Mouse (Mus musculus) liver, embryonic 15.5 days (tissue): ENCODE results near the gene Ifna13. TPM values are rescaled to one million over a fixed set of nuclear protein-coding genes. Genes with fewer than 3 reads are reported as not detected.

ENCODE experiments used
- ATAC-seq: fragments of 200-750 bp; cut with Nextera tagmentation; 2 replicates; pipeline ENCODE4 v1.8.0; 2017; ENCODE audit warnings: moderate number of reproducible peaks, mild to moderate bottlenecking, moderate library complexity; ENCODE audit not compliant: insufficient read depth
- H3K27ac ChIP-seq: fragments of 300-500 bp; sonication (generic); replicated peaks from 2 replicates; pipeline ENCODE4 v1.5.1; 2015; ENCODE audit warnings: mild to moderate bottlenecking, inconsistent platforms
- H3K27me3 ChIP-seq: fragments of 300-500 bp; sonication (generic); 2 replicates; pipeline ENCODE4 v1.6.1; 2015; ENCODE audit warnings: mild to moderate bottlenecking, inconsistent platforms
- H3K36me3 ChIP-seq: fragments of 300-500 bp; sonication (generic); replicated peaks from 2 replicates; pipeline ENCODE4 v1.6.1; 2015; ENCODE audit warnings: moderate library complexity, mild to moderate bottlenecking, inconsistent platforms
- H3K4me1 ChIP-seq: fragments of 300-500 bp; sonication (generic); replicated peaks from 2 replicates; pipeline ENCODE4 v1.6.1; 2015; ENCODE audit warnings: inconsistent platforms
- H3K4me2 ChIP-seq: fragments of 300-500 bp; sonication (generic); 2 replicates; pipeline ENCODE4 v1.6.1; 2015; ENCODE audit warnings: moderate library complexity, mild to moderate bottlenecking, inconsistent platforms
- H3K4me3 ChIP-seq: fragments of 300-500 bp; sonication (generic); replicated peaks from 2 replicates; pipeline ENCODE4 v1.5.1; 2015; ENCODE audit warnings: mild to moderate bottlenecking, inconsistent platforms
- H3K9ac ChIP-seq: fragments of 300-500 bp; sonication (generic); 2 replicates; pipeline ENCODE4 v1.6.1; 2015; ENCODE audit warnings: moderate library complexity, mild to moderate bottlenecking, inconsistent platforms
- H3K9me3 ChIP-seq: fragments of 300-500 bp; sonication (generic); replicated peaks from 2 replicates; pipeline ENCODE4 v1.6.1; 2016; ENCODE audit warnings: inconsistent platforms
- WGBS: fragments of 180-500 bp; shearing (Covaris S2); methylation state at CpG from one replicate; pipeline ENCODE4 v1.1.7; 2015; ENCODE audit warnings: mixed read lengths; ENCODE audit not compliant: insufficient replicate concordance; 5-methylcytosine and 5-hydroxymethylcytosine counted together
- polyA plus RNA-seq: library from polyadenylated mRNA; unstranded; fragments of >200 nt; fragmentation: Nextera tagmentation; extraction: Ambion mirVana; gene quantifications from 2 replicates; pipeline ENCODE4 v1.2.1, GENCODE M21; 2015

Ifna13 gene
- polyA plus RNA-seq, 1 experiment from 2014 or later = not detected

DNA sequence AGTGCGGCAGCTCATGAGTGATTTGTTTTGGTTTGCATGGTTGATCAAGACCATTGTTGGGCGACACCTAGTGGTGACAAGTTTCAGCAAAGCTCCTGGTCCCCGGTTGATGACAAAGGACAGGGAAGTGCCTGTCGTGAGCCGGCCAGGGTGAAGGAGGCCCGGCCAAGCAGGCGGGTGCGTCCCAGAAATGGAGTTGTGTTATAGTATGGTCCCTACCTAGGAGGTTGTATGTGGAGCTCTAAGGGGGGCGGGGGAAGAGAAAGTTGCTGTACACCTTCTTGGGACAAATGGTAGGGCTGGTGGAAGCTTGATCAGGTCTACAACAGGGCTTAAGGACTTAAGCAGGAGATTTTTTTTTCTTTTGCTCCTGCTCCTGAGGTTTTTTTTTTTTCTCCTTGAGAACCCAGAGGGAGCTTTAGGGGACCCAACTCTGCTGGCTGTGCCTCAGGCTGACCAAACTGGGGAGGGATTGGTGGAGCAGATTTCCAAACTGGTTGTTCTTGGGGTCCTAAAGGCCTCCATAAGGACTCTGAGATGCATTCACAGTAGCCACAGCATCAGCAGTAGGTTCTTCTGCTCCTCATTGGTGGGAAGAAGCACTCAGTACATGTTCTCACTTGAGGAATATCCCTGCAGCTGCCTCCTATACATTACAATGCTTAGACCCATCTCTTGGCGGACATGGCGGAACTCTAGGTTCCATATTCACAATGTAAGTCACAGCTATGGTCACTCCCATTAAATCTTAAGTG lies 3.0 kb downstream of the Ifna13 start:
- 14% methylated on average over 11 of the region's 11 CpGs for WGBS
- Histone ChIP-seq H3K4me3 (peak overlapping the region; percentile 44), H3K36me3 (no peaks in the 10 kb centered on the region), H3K27me3 (no peaks in the 10 kb centered on the region), H3K4me2 (peak overlapping the region; percentile 45), H3K4me1 (no peaks in the 10 kb centered on the region), H3K27ac (no peak overlapping the region), H3K9ac (no peak overlapping the region), H3K9me3 (no peaks in the 10 kb centered on the region)
- peak; percentile 73 for ATAC-seq

DNA sequence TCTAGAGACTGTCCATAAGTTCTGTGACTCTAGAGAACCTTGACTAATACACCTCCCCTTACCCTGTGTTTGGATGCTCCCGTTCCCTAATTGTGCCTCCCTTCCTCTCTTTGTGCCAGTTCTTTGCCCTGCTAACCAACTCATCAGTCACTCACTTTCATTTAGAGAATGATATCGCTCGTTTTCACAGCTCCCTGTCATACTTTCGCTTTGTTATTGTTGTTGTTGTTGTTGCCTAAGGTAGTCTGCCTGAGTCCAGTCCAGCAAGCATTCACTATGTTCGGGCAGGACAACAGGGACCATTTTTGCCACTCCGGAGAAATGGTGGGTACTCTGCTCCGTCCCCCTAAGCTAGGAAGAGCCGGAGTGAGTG lies 3.6 kb downstream of the Ifna13 start:
- Histone ChIP-seq H3K9ac (no peak overlapping the region), H3K4me3 (peak overlapping the region; percentile 44), H3K27me3 (no peaks in the 10 kb centered on the region), H3K36me3 (no peaks in the 10 kb centered on the region), H3K4me1 (no peaks in the 10 kb centered on the region), H3K27ac (no peak overlapping the region), H3K9me3 (no peaks in the 10 kb centered on the region), H3K4me2 (peak overlapping the region; percentile 45)
- 46% methylated on average over 8 of the region's 8 CpGs for WGBS
- ATAC-seq = no peak

DNA sequence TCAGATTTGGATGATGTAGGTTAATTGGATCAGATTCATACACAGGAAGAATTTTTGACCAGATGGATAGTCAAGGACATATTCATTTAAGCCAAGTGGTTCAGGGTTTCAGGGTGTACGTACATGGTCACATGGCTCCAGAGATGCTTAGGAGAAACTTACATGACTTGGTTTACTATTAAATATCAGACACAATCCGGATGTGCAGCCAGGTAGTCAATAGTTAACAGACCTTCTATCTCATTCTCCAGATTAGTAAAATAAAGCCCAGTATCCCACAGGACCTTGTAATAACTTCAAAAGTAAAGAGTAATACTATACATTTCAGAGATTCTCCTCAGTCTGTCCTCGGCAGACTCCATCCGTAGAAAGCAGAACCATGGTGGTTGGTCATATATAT lies 9.9 kb downstream of the Ifna13 start, which contains the start of gene C87499:
TSS of gene C87499 (minus strand) at position 101 of the 400 bp plus-strand sequence.
- no peak for ATAC-seq
- Histone ChIP-seq H3K9me3 (no peaks in the 10 kb centered on the region), H3K9ac (no peak within 1 kb of the TSS), H3K27ac (no peak within 1 kb of the TSS), H3K4me2 (no peak within 1 kb of the TSS), H3K27me3 (no peaks in the 10 kb centered on the region), H3K36me3 (no peaks in the 10 kb centered on the region), H3K4me3 (no peak within 1 kb of the TSS), H3K4me1 (no peaks in the 10 kb centered on the region)
- 66% methylated on average over 4 of the region's 4 CpGs for WGBS

DNA sequence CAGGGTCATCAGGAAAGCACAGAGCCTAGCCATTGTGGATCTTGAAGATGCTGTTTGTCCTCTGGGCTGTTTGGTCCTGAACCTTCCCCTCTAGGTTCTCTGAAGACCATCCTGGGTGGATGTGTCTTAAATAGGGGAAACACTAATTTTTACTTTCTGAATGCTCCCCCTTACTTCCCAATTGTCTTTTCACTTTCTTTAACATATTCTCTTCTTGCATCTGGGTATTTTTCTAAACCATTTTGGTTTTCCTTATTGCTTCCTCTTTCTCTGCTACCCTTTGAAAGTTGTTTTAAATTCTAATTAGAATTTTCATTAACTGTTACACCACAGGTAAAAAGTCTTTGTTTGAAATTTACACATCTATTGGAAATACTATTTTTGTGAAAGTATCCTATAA lies 41.0 kb downstream of the Ifna13 start, which contains the start of gene Ifna12:
TSS of gene Ifna12 (minus strand) at position 101 of the 400 bp plus-strand sequence.
- H3K9me3 ChIP-seq = no peaks in the 10 kb centered on the region
- no peaks in the 10 kb centered on the region for H3K4me1 ChIP-seq
- H3K36me3 ChIP-seq = no peaks in the 10 kb centered on the region
- no peak within 1 kb of the TSS for H3K4me3 ChIP-seq
- no peak within 1 kb of the TSS for H3K9ac ChIP-seq
- no peaks in the 10 kb centered on the region for H3K27me3 ChIP-seq
- no peak within 1 kb of the TSS for H3K4me2 ChIP-seq
- ATAC-seq = no peak
- no peak within 1 kb of the TSS for H3K27ac ChIP-seq

Other genes starting within 250 kb of the Ifna13 start
- 6.1 and 6.3 TPM in 2 replicates for gene Hacd4, start 205.5 kb downstream of the Ifna13 start, polyA plus RNA-seq
- gene Ifnb1, start 121.7 kb downstream of the Ifna13 start, polyA plus RNA-seq = not detected in 2 replicates
- gene Ifna15, start 86.2 kb downstream of the Ifna13 start, polyA plus RNA-seq = not detected in 2 replicates
- gene Ifna14, start 72.7 kb downstream of the Ifna13 start, polyA plus RNA-seq = not detected in 2 replicates
- gene Ifna9, start 52.1 kb downstream of the Ifna13 start, polyA plus RNA-seq = not detected in 2 replicates
- gene Ifna12, start 41.1 kb downstream of the Ifna13 start, polyA plus RNA-seq = not detected in 2 replicates
- not detected in 2 replicates for gene C87499, start 10.0 kb downstream of the Ifna13 start, polyA plus RNA-seq
- gene Ifna16, start 32.5 kb upstream of the Ifna13 start, polyA plus RNA-seq = not detected in 2 replicates
- not detected in 2 replicates for gene Ifna2, start 39.5 kb upstream of the Ifna13 start, polyA plus RNA-seq
- not detected in 2 replicates for gene Ifnab, start 46.9 kb upstream of the Ifna13 start, polyA plus RNA-seq
- 0.20 and 0.51 TPM in 2 replicates for gene Gm26566, start 77.3 kb upstream of the Ifna13 start, polyA plus RNA-seq
- gene Klhl9, start 78.0 kb upstream of the Ifna13 start, polyA plus RNA-seq = 22.3 and 22.6 TPM in 2 replicates
- not detected in 2 replicates for gene Gm13271, start 110.4 kb upstream of the Ifna13 start, polyA plus RNA-seq
- gene Gm13283, start 115.7 kb upstream of the Ifna13 start, polyA plus RNA-seq = not detected in 2 replicates
- not detected in 2 replicates for gene Gm13290, start 129.4 kb upstream of the Ifna13 start, polyA plus RNA-seq
- not detected in 2 replicates for gene Gm13289, start 132.5 kb upstream of the Ifna13 start, polyA plus RNA-seq
- gene Gm13272, start 135.4 kb upstream of the Ifna13 start, polyA plus RNA-seq = not detected in 2 replicates
- not detected in 2 replicates for gene Ifnz, start 137.7 kb upstream of the Ifna13 start, polyA plus RNA-seq
- gene Gm13276, start 141.2 kb upstream of the Ifna13 start, polyA plus RNA-seq = not detected in 2 replicates
- gene Gm13277, start 144.2 kb upstream of the Ifna13 start, polyA plus RNA-seq = not detected in 2 replicates
- not detected in 2 replicates for gene Gm13278, start 147.1 kb upstream of the Ifna13 start, polyA plus RNA-seq
- not detected in 2 replicates for gene Gm13275, start 150.0 kb upstream of the Ifna13 start, polyA plus RNA-seq
- gene Gm13279, start 152.9 kb upstream of the Ifna13 start, polyA plus RNA-seq = not detected in 2 replicates
- gene Gm13285, start 155.2 kb upstream of the Ifna13 start, polyA plus RNA-seq = 0.20 TPM in 1 of 2 replicates, not detected in the other
- gene Gm13287, start 158.8 kb upstream of the Ifna13 start, polyA plus RNA-seq = not detected in 2 replicates
- gene Gm13288, start 161.1 kb upstream of the Ifna13 start, polyA plus RNA-seq = not detected in 2 replicates
- not detected in 2 replicates for gene Ifna7, start 171.8 kb upstream of the Ifna13 start, polyA plus RNA-seq
- gene Ifna11, start 175.5 kb upstream of the Ifna13 start, polyA plus RNA-seq = not detected in 2 replicates
- gene Ifna6, start 183.0 kb upstream of the Ifna13 start, polyA plus RNA-seq = not detected in 2 replicates
- gene Ifna5, start 191.1 kb upstream of the Ifna13 start, polyA plus RNA-seq = not detected in 2 replicates
- not detected in 2 replicates for gene Ifna4, start 197.4 kb upstream of the Ifna13 start, polyA plus RNA-seq
- gene Ifna1, start 205.6 kb upstream of the Ifna13 start, polyA plus RNA-seq = not detected in 2 replicates
- not detected in 2 replicates for gene Ifne, start 235.7 kb upstream of the Ifna13 start, polyA plus RNA-seq